8 mouse cellular contexts compared by ENCODE assay signal in genomic region chr8:121393111-121393510, GRCm38 (mm10).
DNase-seq lines count a peak whose midpoint lies in the region; ATAC-seq lines count a peak whose summit lies in the region.

No protein-coding gene starts in this region.

- peak; percentile 92 for DNase-seq in heart, adult 11 months
- DNase-seq in heart, adult 8-10 months (ENCODE audit: low spot score), result no peak
- DNase-seq in 416B (ENCODE audit: low read depth), result peak; percentile 19
- DNase-seq in adrenal gland, adult 2 months, result peak; percentile 49
- DNase-seq in heart, postnatal 36 days, result peak; percentile 37 to 45
- peak; percentile 63 for DNase-seq in lung, postnatal 14 days
- DNase-seq in B cell, adult 2 months, result no peak

- ATAC-seq in erythroid progenitor cell, adult 5-6 weeks (replicated peaks; ENCODE audit: low FRiP score, poor library complexity, severe bottlenecking), result no peak

- intact Hi-C loops in heart, postnatal 36 days (cut with DNase I), result loop anchor here (1.0 to 5.0 kb wide), 3 partner anchors 119 to 280 kb away; no protein-coding TSS in a partner anchor

Comparison
In these comparisons a context has a peak if more than half of its experiments do, and no peak if none do; other contexts are left out.
1. DNase-seq: peak in heart, adult 11 months (single experiment), 416B (single experiment), adrenal gland, adult 2 months (single experiment), heart, postnatal 36 days (2 of 2) and lung, postnatal 14 days (single experiment); none in heart, adult 8-10 months (single experiment) and B cell, adult 2 months (0 of 2).